Mouse (Mus musculus): Measurements from ENCODE around the gene Isca1.

DNA sequence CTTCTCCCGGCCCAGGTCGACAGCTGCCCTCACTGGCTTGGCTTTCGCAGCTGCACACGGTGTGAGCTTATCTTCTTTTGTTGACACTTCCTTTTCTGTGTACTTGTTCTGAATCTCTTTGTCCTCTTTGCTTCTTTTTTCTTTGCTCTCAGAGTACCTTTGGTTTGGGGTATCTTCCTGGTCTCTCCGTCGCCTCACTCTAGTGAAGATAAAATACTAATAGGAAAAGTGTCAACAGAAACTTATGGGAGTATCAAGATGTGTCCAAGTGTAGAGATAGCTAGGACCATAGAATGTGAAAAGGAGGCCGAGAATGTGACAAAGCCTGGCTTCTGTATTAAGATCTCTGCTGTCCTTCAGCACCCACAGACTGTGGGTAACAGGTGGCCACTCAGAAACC, 12.5 kb upstream of the Isca1 start, which contains the start of gene Gm49354:
- no peak for TF ChIP-seq CTCF (conservative IDR thresholded peaks at IDR 0.05; ENCODE audit: low read length)
- TF ChIP-seq NANOG (IDR thresholded peaks at IDR 0.05; ENCODE audit: borderline replicate concordance, low read length), result no peak
- no peak for TF ChIP-seq POU5F1 (IDR thresholded peaks at IDR 0.05; ENCODE audit: borderline replicate concordance, low read length)

All from E14TG2a.4 (cell line).